Mouse (Mus musculus) embryonic facial prominence, embryonic 13.5 days (tissue): Measurements from ENCODE around the gene 1300017J02Rik. TPM values are rescaled to one million over a fixed set of nuclear protein-coding genes. Genes with fewer than 3 reads are reported as not detected.

ENCODE experiments used
- ATAC-seq: fragments of 200-750 bp; cut with Nextera tagmentation; 2 replicates; pipeline ENCODE4 v1.8.0; 2017; ENCODE audit warnings: low read depth; ENCODE audit not compliant: insufficient number of reproducible peaks, insufficient read depth, low FRiP score, low TSS enrichment
- H3K27ac ChIP-seq: fragments of 300-500 bp; sonication (generic); 2 replicates; pipeline ENCODE4 v1.5.1; 2015; ENCODE audit warnings: moderate library complexity, mild to moderate bottlenecking, inconsistent platforms
- H3K27me3 ChIP-seq: fragments of 300-500 bp; sonication (generic); 2 replicates; pipeline ENCODE4 v1.6.1; 2015; ENCODE audit warnings: mild to moderate bottlenecking, inconsistent platforms
- H3K36me3 ChIP-seq: fragments of 300-500 bp; sonication (generic); 2 replicates; pipeline ENCODE4 v1.6.1; 2015; ENCODE audit warnings: mild to moderate bottlenecking, inconsistent platforms
- H3K4me1 ChIP-seq: fragments of 300-500 bp; sonication (generic); 2 replicates; pipeline ENCODE4 v1.6.1; 2015; ENCODE audit warnings: inconsistent platforms
- H3K4me2 ChIP-seq: fragments of 300-500 bp; sonication (generic); 2 replicates; pipeline ENCODE4 v1.6.1; 2015; ENCODE audit warnings: moderate library complexity, mild to moderate bottlenecking, inconsistent platforms
- H3K4me3 ChIP-seq: fragments of 300-500 bp; sonication (generic); 2 replicates; pipeline ENCODE4 v1.5.1; 2015; ENCODE audit warnings: mild to moderate bottlenecking, inconsistent platforms
- H3K9ac ChIP-seq: fragments of 300-500 bp; sonication (generic); 2 replicates; pipeline ENCODE4 v1.6.1; 2015; ENCODE audit warnings: mild to moderate bottlenecking, inconsistent platforms
- H3K9me3 ChIP-seq: fragments of 300-500 bp; sonication (generic); 2 replicates; pipeline ENCODE4 v1.6.1; 2016; ENCODE audit warnings: inconsistent platforms
- WGBS: fragments of 180-500 bp; shearing (Covaris S2); methylation state at CpG from one replicate; pipeline ENCODE4 v1.1.7; 2015; ENCODE audit warnings: mixed read lengths; 5-methylcytosine and 5-hydroxymethylcytosine counted together
- polyA plus RNA-seq: library from polyadenylated mRNA; unstranded; fragments of >200 nt; fragmentation: Nextera tagmentation; extraction: Ambion mirVana; gene quantifications from 2 replicates; pipeline ENCODE4 v1.2.1, GENCODE M21; 2015

The 1300017J02Rik gene
- polyA plus RNA-seq, 1 experiment from 2014 or later: 3.0 TPM

- H3K4me1 ChIP-seq: no peaks in the 10 kb centered on the region
- no peaks in the 10 kb centered on the region for H3K36me3 ChIP-seq
- WGBS: 85% methylated on average over 5 of the region's 5 CpGs
- no peak overlapping the region for H3K4me3 ChIP-seq
- ATAC-seq: no peak
- no peaks in the 10 kb centered on the region for H3K9me3 ChIP-seq
- H3K27ac ChIP-seq: no peak overlapping the region
- no peak overlapping the region for H3K9ac ChIP-seq
- H3K27me3 ChIP-seq: no peaks in the 10 kb centered on the region
- no peak overlapping the region for H3K4me2 ChIP-seq
These were observed 52.0 kb downstream of the 1300017J02Rik start for GRCm38 (mm10) chr9:103252906-103253305.

DNA sequence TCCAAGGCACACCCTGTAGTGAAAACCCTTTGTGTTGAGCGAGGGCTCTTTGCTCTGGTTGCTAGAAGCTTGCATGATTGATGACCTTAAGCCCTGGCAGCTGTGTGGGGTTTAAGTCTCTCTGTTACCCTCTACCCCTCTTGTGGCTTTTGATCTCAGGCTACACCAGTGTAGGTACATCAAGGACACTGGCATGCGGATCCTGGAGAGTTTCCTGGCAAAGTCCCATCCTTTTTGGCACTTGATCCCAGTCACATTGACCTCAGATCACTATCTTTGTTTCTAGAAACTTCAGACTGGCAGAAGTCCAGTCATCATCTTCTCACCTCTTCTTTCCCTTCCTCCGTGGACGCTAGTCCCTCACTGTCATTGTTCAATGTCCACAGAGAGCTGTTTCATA is 56.3 kb downstream of the 1300017J02Rik start:
- Histone ChIP-seq H3K36me3 (no peaks in the 10 kb centered on the region), H3K4me1 (no peaks in the 10 kb centered on the region), H3K4me3 (no peak overlapping the region), H3K9me3 (no peaks in the 10 kb centered on the region), H3K27ac (no peak overlapping the region), H3K27me3 (no peaks in the 10 kb centered on the region), H3K9ac (no peak overlapping the region), H3K4me2 (no peak overlapping the region)
- 59% methylated on average over 4 of the region's 4 CpGs for WGBS
- no peak for ATAC-seq

DNA sequence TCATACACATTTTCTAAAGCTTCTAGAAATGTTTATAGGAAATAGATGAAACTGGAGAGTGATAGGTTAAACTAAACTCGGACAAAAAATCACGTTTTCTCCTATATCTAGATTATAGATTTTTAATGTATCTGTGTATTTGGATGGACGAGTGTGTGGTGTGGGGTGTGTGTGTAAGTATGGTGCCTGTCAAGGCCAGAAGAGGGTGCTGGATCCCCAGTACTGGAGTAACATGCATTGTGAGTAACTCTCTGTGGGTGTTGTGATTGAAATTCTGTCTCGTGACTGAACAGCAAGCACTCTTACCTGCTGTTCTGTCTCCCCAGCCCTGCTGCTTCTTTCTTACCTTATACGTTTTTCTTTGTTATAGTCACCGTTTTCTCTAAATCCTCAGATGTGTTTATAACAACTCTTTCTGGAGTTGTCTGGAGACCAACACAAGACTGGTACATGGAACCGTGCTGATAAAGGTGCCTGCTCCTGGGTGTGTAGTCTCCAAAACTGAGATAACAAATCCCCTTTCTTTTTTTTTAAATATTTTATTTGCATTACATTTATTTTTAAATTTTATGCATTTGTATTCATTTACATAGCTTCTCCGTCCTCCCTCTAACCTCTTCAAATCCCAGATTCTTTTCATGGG is 58.2 kb downstream of the 1300017J02Rik start:
- ATAC-seq: no peak
- 81% methylated on average over 8 of the region's 8 CpGs for WGBS
- no peaks in the 10 kb centered on the region for H3K4me1 ChIP-seq

DNA sequence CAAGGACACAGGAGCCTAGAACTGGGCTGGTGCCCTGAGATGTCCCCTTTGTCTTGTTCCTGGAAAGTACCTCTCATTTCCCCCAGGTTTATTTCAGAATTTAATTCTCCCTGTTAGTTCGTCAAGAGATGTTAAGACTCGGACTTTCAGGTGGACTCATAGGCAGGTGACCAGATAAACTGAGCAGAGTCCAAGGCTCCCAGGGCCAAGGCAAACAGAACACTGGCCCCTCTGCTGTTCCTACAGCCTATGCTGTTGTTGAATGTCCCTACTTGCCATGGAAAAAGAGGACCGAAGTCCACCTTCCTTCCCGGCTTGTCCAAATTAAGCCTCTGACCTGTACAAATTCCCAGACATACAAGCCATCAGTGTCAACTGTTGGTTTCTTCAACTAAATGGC is 61.2 kb downstream of the 1300017J02Rik start:
- no peaks in the 10 kb centered on the region for H3K36me3 ChIP-seq
- H3K4me3 ChIP-seq: no peak overlapping the region
- no peak for ATAC-seq
- no peak overlapping the region for H3K9ac ChIP-seq
- H3K4me2 ChIP-seq: no peak overlapping the region
- no peak overlapping the region for H3K27ac ChIP-seq
- no peaks in the 10 kb centered on the region for H3K9me3 ChIP-seq
- no peaks in the 10 kb centered on the region for H3K27me3 ChIP-seq
- no peaks in the 10 kb centered on the region for H3K4me1 ChIP-seq
- 92% methylated on average over 4 of the region's 4 CpGs for WGBS

More for the DNA sequence above, 58.2 kb downstream of the 1300017J02Rik start:
- no peak overlapping the region for H3K4me2 ChIP-seq
- no peaks in the 10 kb centered on the region for H3K27me3 ChIP-seq
- no peaks in the 10 kb centered on the region for H3K9me3 ChIP-seq
- no peaks in the 10 kb centered on the region for H3K36me3 ChIP-seq
- no peak overlapping the region for H3K27ac ChIP-seq
- no peak overlapping the region for H3K9ac ChIP-seq
- no peak overlapping the region for H3K4me3 ChIP-seq

DNA sequence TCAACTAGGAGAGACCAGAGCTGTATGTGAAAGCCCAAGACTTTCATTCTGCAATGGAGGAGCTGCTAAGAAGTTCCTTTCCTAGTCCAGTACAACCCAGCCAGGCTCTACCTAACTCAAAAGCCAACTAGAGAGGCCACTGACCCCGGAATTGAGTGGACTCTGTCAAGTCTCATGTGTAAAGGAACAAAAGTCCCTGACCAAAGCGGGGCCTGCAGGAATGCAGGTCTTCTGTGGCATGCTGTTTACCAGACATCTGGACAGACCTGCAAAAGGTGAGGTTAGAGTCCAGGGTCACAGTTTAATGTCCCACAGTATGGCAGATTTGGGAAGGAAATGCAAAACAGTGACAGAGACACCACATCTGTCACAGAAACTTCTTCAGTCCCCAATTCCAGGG is 63.7 kb downstream of the 1300017J02Rik start:
- Histone ChIP-seq H3K9ac (no peak overlapping the region), H3K4me1 (no peaks in the 10 kb centered on the region), H3K4me3 (no peak overlapping the region), H3K27ac (no peak overlapping the region), H3K36me3 (no peaks in the 10 kb centered on the region), H3K4me2 (no peak overlapping the region), H3K9me3 (no peaks in the 10 kb centered on the region), H3K27me3 (no peaks in the 10 kb centered on the region)
- ATAC-seq: no peak
- 69% methylated on average over 2 of the region's 2 CpGs for WGBS

DNA sequence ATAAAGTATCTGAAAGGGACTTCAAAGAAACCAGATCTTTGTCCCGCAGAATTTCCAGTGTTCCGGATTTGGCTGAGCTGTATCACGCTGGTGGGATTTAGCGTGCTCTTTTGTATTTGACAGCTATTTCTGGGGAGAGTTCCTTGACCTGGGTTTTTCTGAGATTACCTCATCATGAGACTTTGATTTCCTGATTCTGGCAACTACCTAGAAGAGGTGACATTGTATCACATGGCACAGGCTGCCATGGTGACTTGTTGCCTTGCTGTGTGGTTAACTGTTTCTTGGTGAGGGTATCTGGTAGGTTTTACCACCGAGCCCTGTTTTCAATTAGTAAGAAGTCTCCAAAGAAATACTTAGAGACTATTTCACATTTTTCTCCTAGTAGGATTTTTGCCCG is 65.4 kb downstream of the 1300017J02Rik start:
- H3K4me3 ChIP-seq: no peak overlapping the region
- no peaks in the 10 kb centered on the region for H3K9me3 ChIP-seq
- no peaks in the 10 kb centered on the region; the same call in 1 of the 2 replicates for H3K4me1 ChIP-seq
- no peak for ATAC-seq
- H3K27me3 ChIP-seq: no peaks in the 10 kb centered on the region
- no peak overlapping the region for H3K9ac ChIP-seq
- no peak overlapping the region for H3K27ac ChIP-seq
- no peaks in the 10 kb centered on the region for H3K36me3 ChIP-seq
- 78% methylated on average over 6 of the region's 6 CpGs for WGBS
- no peak overlapping the region for H3K4me2 ChIP-seq

DNA sequence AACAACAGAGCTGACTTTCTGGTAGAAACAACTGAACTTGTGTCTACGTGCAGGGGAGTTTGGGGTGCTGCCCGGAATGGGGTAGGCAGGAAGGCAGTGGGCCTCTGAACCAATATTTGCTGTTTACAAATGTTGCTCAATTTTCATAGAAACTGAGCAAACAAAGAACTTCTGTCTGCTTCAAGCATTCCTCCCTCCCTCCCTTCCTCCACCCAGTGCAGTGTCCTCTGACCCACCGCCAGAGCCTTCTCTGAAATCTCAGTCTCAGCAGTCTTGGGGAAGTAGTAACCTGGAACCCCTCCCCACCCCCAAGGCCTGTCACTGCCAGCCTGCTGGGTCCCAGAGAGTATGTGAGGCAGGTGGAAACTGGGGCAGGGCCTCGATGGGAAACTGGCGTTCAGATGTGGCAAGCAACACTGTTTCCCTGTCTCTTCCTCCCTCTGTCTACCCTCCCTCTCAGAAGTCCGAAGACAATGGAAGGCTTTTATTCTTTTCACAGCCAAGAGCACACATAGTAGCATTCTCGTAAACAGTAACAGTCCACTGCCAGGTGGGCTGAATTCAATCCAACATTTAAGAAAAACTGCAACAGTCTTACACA is 70.2 kb downstream of the 1300017J02Rik start:
- Histone ChIP-seq H3K4me1 (peaks cover 13% of the 10 kb centered on the region), H3K27me3 (no peaks in the 10 kb centered on the region), H3K9ac (no peak overlapping the region), H3K9me3 (no peaks in the 10 kb centered on the region), H3K36me3 (no peaks in the 10 kb centered on the region), H3K27ac (peak overlapping the region; percentile 57), H3K4me3 (no peak overlapping the region), H3K4me2 (no peak overlapping the region)
- peak; percentile 20; the same call in 1 of the 2 replicates for ATAC-seq
- WGBS: 46% methylated on average over 7 of the region's 7 CpGs

DNA sequence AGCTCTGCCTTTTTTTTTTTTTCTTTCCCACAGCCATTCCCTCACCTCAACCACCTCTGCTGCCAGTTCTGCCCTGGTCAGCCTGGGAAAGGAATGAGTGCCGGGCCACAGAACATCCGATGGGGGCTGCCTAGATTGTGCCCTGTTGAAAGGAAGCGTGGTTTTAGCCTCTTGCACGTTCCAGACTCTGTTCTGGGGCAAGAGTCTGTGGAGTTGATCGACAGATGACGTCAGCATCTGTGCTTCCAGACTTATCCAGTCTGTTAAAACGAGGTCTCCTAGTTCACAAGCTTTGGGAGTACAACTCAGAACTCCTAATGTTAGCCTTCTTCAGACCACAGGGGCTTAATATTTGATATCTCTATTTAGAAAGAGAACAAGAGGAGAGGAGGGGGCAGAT is 70.8 kb downstream of the 1300017J02Rik start:
- Histone ChIP-seq H3K4me1 (peaks cover 13% of the 10 kb centered on the region), H3K4me2 (no peak overlapping the region), H3K9ac (no peak overlapping the region), H3K9me3 (no peaks in the 10 kb centered on the region), H3K4me3 (no peak overlapping the region), H3K27me3 (no peaks in the 10 kb centered on the region), H3K27ac (peak overlapping the region; percentile 57; the same call in 1 of the 2 replicates), H3K36me3 (no peaks in the 10 kb centered on the region)
- ATAC-seq: no peak; the same call in 1 of the 2 replicates
- WGBS: 70% methylated on average over 7 of the region's 7 CpGs

GRCm38 (mm10) chr9:103233006-103233395 is 71.9 kb downstream of the 1300017J02Rik start:
- peaks cover 13% of the 10 kb centered on the region for H3K4me1 ChIP-seq
- 59% methylated on average over 7 of the region's 7 CpGs for WGBS
- ATAC-seq: no peak

DNA sequence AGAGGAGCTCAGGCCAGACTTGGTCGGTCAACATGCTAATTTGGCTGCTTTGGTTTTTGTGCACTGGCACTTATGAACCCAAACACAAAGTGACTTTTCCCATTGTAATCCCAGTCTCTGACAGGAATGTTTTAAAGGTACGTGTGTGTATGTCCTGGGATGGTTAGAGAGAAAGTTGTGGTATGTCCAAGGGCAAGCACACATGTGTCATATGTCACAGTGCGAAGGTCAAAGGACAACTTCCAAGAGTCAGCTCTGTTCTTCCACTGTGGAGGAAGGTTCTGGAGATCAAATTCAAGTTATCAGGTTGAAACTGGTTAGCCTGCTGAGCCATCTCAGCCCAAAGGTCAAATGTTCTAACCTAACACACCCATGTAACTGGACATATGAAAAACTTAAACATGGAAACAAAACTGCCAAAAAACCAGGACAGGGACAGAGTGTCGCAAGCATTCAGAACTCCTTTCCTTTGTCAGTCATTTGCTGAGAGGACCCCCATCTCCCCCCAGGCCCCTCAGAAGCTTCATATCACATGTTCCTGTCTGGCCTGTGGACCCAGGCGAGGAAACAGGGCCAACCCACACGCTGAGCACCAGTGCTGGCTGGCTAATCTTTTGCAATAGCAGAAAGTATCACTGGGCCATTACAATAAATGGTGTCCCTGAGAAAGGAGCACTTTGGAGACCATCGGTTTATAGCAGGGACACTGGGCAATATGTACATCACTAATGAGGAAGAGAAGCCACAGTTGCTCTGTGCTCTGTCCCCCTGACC is 72.5 kb downstream of the 1300017J02Rik start:
- Histone ChIP-seq H3K36me3 (no peaks in the 10 kb centered on the region), H3K4me2 (no peak overlapping the region), H3K4me3 (no peak overlapping the region), H3K4me1 (peaks cover 13% of the 10 kb centered on the region), H3K9ac (no peak overlapping the region), H3K9me3 (no peaks in the 10 kb centered on the region), H3K27me3 (no peaks in the 10 kb centered on the region), H3K27ac (no peak overlapping the region)
- 89% methylated on average over 7 of the region's 7 CpGs for WGBS
- no peak for ATAC-seq

More at GRCm38 (mm10) chr9:103233006-103233395, 71.9 kb downstream of the 1300017J02Rik start:
- H3K9ac ChIP-seq: no peak overlapping the region
- no peak overlapping the region for H3K4me3 ChIP-seq
- no peaks in the 10 kb centered on the region for H3K9me3 ChIP-seq
- H3K36me3 ChIP-seq: no peaks in the 10 kb centered on the region
- H3K27ac ChIP-seq: no peak overlapping the region
- H3K4me2 ChIP-seq: no peak overlapping the region
- no peaks in the 10 kb centered on the region for H3K27me3 ChIP-seq

DNA sequence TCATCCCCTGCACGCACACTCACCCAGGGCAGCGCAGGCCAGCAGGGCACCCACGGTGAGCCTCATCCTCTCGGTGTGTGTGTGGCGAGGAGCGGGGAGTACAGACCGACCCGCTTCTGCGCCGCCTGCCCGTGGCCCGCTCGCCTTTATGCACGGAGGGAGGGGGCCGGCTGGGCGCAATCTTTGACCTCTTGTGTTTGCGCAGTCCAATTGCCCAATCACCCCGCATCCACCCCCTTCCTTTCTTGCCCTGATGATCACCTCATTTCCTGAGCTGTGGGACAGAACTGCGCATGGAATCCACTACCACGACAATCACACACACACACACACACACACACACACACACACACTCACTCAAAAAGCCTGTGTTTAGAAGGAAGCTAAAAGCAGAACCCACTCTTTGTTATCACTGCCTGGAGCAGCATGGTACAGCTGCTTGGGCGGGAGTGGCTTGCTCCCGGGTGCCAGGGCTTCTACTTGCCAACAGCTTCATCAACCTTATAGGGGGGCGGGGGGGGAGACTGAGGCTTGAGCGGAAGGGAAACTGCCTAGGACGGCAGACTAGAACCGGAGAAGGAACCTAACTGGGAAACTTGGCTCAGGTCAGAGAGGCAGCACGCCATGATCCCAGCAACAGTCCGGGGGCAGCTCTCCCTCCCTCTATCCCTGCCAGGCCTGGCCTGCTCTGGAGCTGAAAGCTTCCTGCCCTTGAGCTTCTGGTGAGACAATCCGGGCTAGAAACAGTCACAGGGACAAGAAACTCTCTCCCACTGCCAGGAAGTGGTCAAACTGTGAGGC is 74.5 kb downstream of the 1300017J02Rik start, which contains the start of the genes Gm20425 and Trf:
Gene Gm20425, minus strand, starts transcription at position 157 of the 801 bp plus-strand sequence.
Gene Trf, minus strand, starts transcription at position 294 of the 801 bp plus-strand sequence.
- H3K27me3 ChIP-seq: no peaks in the 10 kb centered on the region
- peaks cover 13% of the 10 kb centered on the region for H3K4me1 ChIP-seq
- H3K36me3 ChIP-seq: no peaks in the 10 kb centered on the region
- peak within 1 kb of the TSS; percentile 48 for H3K4me2 ChIP-seq
- H3K4me3 ChIP-seq: peak within 1 kb of the TSS; percentile 22
- WGBS: 44% methylated on average over 29 of the region's 29 CpGs
- ATAC-seq: no peak
- no peak within 1 kb of the TSS; the same call in 1 of the 2 replicates for H3K27ac ChIP-seq
- H3K9me3 ChIP-seq: no peaks in the 10 kb centered on the region
- peak within 1 kb of the TSS; percentile 61 for H3K9ac ChIP-seq
